Mouse (Mus musculus): ENCODE measurements around the gene Clint1.

Clint1 gene

GRCm38 (mm10) chr11:45851516-45852123 lies at the start of gene Clint1:
TSS of gene Clint1 (plus strand) at chr11:45852051.
- DNase-seq (ENCODE audit: low read depth, low spot score) = peak; percentile 54

GRCm38 (mm10) chr11:45804068-45804467 lies 47.8 kb upstream of the Clint1 start:
- no peak for DNase-seq (ENCODE audit: low read depth, low spot score)

- DNase-seq (ENCODE audit: low read depth, low spot score) = no peak
Observed at GRCm38 (mm10) chr11:45805312-45805772, 46.5 kb upstream of the Clint1 start.

- no peak for DNase-seq (ENCODE audit: low read depth, low spot score)
Observed at GRCm38 (mm10) chr11:45805810-45806209, 46.0 kb upstream of the Clint1 start.

- DNase-seq (ENCODE audit: low read depth, low spot score) = no peak
Observed at GRCm38 (mm10) chr11:45806264-45806663, 45.6 kb upstream of the Clint1 start.

GRCm38 (mm10) chr11:45806809-45807208 lies 45.0 kb upstream of the Clint1 start:
- DNase-seq (ENCODE audit: low read depth, low spot score) = no peak

- DNase-seq (ENCODE audit: low read depth, low spot score) = no peak
Observed at GRCm38 (mm10) chr11:45807820-45808219, 44.0 kb upstream of the Clint1 start.

GRCm38 (mm10) chr11:45809424-45809823 lies 42.4 kb upstream of the Clint1 start:
- no peak for DNase-seq (ENCODE audit: low read depth, low spot score)

- no peak for DNase-seq (ENCODE audit: low read depth, low spot score)
Observed at GRCm38 (mm10) chr11:45810056-45810455, 41.8 kb upstream of the Clint1 start.

- DNase-seq (ENCODE audit: low read depth, low spot score) = no peak
Observed at GRCm38 (mm10) chr11:45810805-45811204, 41.0 kb upstream of the Clint1 start.

- DNase-seq (ENCODE audit: low read depth, low spot score) = no peak
Observed at GRCm38 (mm10) chr11:45815603-45816002, 36.2 kb upstream of the Clint1 start.

GRCm38 (mm10) chr11:45816712-45817111 lies 35.1 kb upstream of the Clint1 start:
- no peak for DNase-seq (ENCODE audit: low read depth, low spot score)

- no peak for DNase-seq (ENCODE audit: low read depth, low spot score)
Observed at GRCm38 (mm10) chr11:45817996-45818395, 33.9 kb upstream of the Clint1 start.

- DNase-seq (ENCODE audit: low read depth, low spot score) = no peak
Observed at GRCm38 (mm10) chr11:45820930-45821329, 30.9 kb upstream of the Clint1 start.

- no peak for DNase-seq (ENCODE audit: low read depth, low spot score)
Observed at GRCm38 (mm10) chr11:45830112-45830511, 21.7 kb upstream of the Clint1 start.

- no peak for DNase-seq (ENCODE audit: low read depth, low spot score)
Observed at GRCm38 (mm10) chr11:45830743-45831310, 21.0 kb upstream of the Clint1 start.

- no peak for DNase-seq (ENCODE audit: low read depth, low spot score)
Observed at GRCm38 (mm10) chr11:45831476-45832143, 20.2 kb upstream of the Clint1 start.

- DNase-seq (ENCODE audit: low read depth, low spot score) = no peak
Observed at GRCm38 (mm10) chr11:45835625-45836255, 16.1 kb upstream of the Clint1 start.

GRCm38 (mm10) chr11:45837257-45837817 lies 14.5 kb upstream of the Clint1 start:
- no peak for DNase-seq (ENCODE audit: low read depth, low spot score)

GRCm38 (mm10) chr11:45838450-45838849 lies 13.4 kb upstream of the Clint1 start:
- no peak for DNase-seq (ENCODE audit: low read depth, low spot score)

- DNase-seq (ENCODE audit: low read depth, low spot score) = no peak
Observed at GRCm38 (mm10) chr11:45840332-45840731, 11.5 kb upstream of the Clint1 start.

GRCm38 (mm10) chr11:45846008-45846407 lies 5.8 kb upstream of the Clint1 start:
- DNase-seq (ENCODE audit: low read depth, low spot score) = no peak
